Mouse (Mus musculus): ENCODE measurements at regions not wholly inside any gene's neighbourhood (a gene's known extent, or its start where the extent isn't known, plus 50 kb on each side); places are given as distances from the start of the nearest gene placed in this dataset.
A peak's percentile ranks its signal among the peaks of the same experiment; 100 is the strongest.

- no peak for TF ChIP-seq MAFK (IDR thresholded peaks at IDR 0.05; ENCODE audit: borderline replicate concordance, low read depth, low read length)
- TF ChIP-seq POLR2AphosphoS5 (IDR thresholded peaks at IDR 0.05; ENCODE audit: borderline replicate concordance, low read depth, low read length): no peak
- no peak for TF ChIP-seq POLR2A (IDR thresholded peaks at IDR 0.05; ENCODE audit: control insufficient read depth in 1 of 2, insufficient read depth in 1 of 2, low read depth in 1 of 2, low read length in 2 of 2, poor library complexity in 1 of 2)
- no peak for TF ChIP-seq USF1 (IDR thresholded peaks at IDR 0.05; ENCODE audit: low read depth, low read length)
- peak; percentile 60 for TF ChIP-seq ETS1 (IDR thresholded peaks at IDR 0.05; ENCODE audit: low read depth, low read length)
- TF ChIP-seq TBP (IDR thresholded peaks at IDR 0.05; ENCODE audit: low read depth, low read length): no peak
Measured at GRCm38 (mm10) chr12:8089423-8090278, 112.2 kb downstream of the Apob start.

All from MEL (cell line).